Mouse (Mus musculus) C2C12 (cell line): Measurements from ENCODE around the gene Zfhx3.

ENCODE experiments used
- CTCF ChIP-seq: IDR thresholded peaks from one replicate; pipeline ENCODE4 v1.5.1; 2011; ENCODE audit not compliant: control insufficient read depth, insufficient read depth, insufficient read length
- MAX ChIP-seq: IDR thresholded peaks from one replicate; pipeline ENCODE4 v1.6.1; 2011; ENCODE audit warnings: mild to moderate bottlenecking, control low read depth
- MYOG ChIP-seq: IDR thresholded peaks from one replicate; pipeline ENCODE4 v1.6.1; 2011; ENCODE audit not compliant: control insufficient read depth, insufficient read length; ENCODE audit errors: extremely low read depth
- USF1 ChIP-seq: IDR thresholded peaks from one replicate; pipeline ENCODE4 v1.6.1; 2011; ENCODE audit warnings: low read depth, mild to moderate bottlenecking, control low read depth, moderate library complexity

DNA sequence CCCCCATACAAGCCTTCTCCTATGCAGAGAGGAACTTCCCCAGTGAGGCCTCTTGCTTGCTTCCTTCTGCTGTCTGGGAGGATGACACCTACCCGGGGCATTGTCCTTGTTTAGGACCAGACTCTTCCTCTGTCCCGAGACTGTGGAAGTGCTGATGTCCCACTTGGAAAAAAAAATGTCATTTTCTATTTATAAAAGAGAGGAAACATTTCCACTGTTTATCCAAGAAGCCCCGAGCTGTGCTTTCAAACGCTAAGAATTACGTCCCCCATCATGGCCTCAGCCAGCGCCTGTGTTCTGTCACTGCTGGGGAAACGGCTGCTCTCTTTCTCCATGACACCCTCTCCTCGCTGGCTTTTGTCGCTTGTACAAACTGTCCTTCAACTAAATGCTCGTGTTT, 951.8 kb downstream of the Zfhx3 start:
- TF ChIP-seq MYOG (no peak), CTCF (no peak), MAX (no peak), USF1 (no peak)
